Mouse (Mus musculus) kidney, adult 2 months (tissue): Measurements from ENCODE around the gene Lats2. TPM values are rescaled to one million over a fixed set of nuclear protein-coding genes. Genes with fewer than 3 reads are reported as not detected.

ENCODE experiments used
- DNase-seq: peaks from one replicate; pipeline ENCODE4 v3.0.0; 2021
- H3K27ac ChIP-seq: fragments of 200-500 bp; 2 replicates; pipeline ENCODE4 v1.5.1; 2012; ENCODE audit warnings: low read depth, low read length, control low read depth, inconsistent platforms; ENCODE audit not compliant: insufficient read depth
- H3K27me3 ChIP-seq: fragments of 200-500 bp; replicated peaks from 2 replicates; pipeline ENCODE4 v1.6.1; 2012; ENCODE audit warnings: mild to moderate bottlenecking, moderate library complexity, low read length, inconsistent platforms; ENCODE audit not compliant: control insufficient read depth, insufficient read depth
- H3K36me3 ChIP-seq: fragments of 200-500 bp; 2 replicates; pipeline ENCODE4 v1.6.1; 2012; ENCODE audit warnings: mild to moderate bottlenecking, moderate library complexity, low read length, inconsistent platforms; ENCODE audit not compliant: control insufficient read depth, insufficient read depth
- H3K4me1 ChIP-seq: fragments of 200-500 bp; 2 replicates; pipeline ENCODE4 v1.6.1; 2011; ENCODE audit warnings: low read length; ENCODE audit not compliant: control insufficient read depth, insufficient read depth
- H3K4me3 ChIP-seq: fragments of 200-500 bp; 2 replicates; pipeline ENCODE4 v1.5.1; 2011; ENCODE audit warnings: mild to moderate bottlenecking, low read depth, low read length, control low read depth; ENCODE audit not compliant: insufficient read depth
- CTCF ChIP-seq: fragments of 200-500 bp; conservative IDR thresholded peaks from 2 replicates; pipeline ENCODE4 v1.5.1; 2011; ENCODE audit warnings: low read depth, mild to moderate bottlenecking, control low read depth, low read length, moderate library complexity, mixed read lengths; ENCODE audit not compliant: insufficient read depth, insufficient read length
- POLR2A ChIP-seq: fragments of 200-500 bp; IDR thresholded peaks from one replicate; pipeline ENCODE4 v1.6.1; 2011; ENCODE audit warnings: low read depth, low read length, control low read depth
- WGBS: fragments of 180-500 bp; shearing (Covaris S2); methylation state at CpG from one replicate; pipeline ENCODE4 v1.1.7; 2018; 5-methylcytosine and 5-hydroxymethylcytosine counted together
- polyA plus RNA-seq: library from polyadenylated mRNA; depleted of rRNA; stranded (reverse); fragments of >200 nt; gene quantifications from 2 replicates; pipeline ENCODE4 v1.2.3, GENCODE M21; 2012; rRNA removed

Gene Lats2
- 31.1 and 35.9 TPM in 2 replicates for polyA plus RNA-seq

DNA sequence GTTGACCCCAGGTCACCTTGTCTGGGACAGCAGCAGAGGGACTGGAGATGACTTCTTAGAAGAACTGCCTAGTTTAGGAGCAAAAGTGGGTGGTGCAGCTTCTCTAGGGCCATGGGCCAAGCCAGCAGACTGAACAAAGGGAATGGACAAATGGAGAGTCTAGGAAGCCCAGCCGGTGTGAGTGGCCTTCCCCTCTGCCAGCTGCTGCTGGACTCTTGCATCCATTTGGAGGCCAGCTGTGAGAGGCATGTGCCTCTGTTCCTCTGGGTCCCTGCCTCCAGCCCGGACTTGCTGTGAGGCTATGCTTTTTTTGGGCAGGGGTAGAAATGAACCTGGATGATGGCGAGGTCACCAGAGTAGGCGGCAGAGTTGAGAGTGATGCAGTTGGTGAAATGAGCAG, at the start of gene Lats2:
Gene Lats2 (minus strand): TSS at position 152 of the 400 bp plus-strand sequence.
- 81% methylated on average over 4 of the region's 4 CpGs for WGBS
- no peak within 1 kb of the TSS for H3K4me3 ChIP-seq
- TF ChIP-seq CTCF: no peak
- TF ChIP-seq POLR2A: no peak

GRCm38 (mm10) chr14:57803731-57804130, 45.5 kb upstream of the Lats2 start:
- no peaks in the 10 kb centered on the region; the same call in 1 of the 2 replicates for H3K36me3 ChIP-seq
- DNase-seq: no peak

More for the DNA sequence above, at the start of gene Lats2:
- DNase-seq: no peak
- H3K27ac ChIP-seq: no peak within 1 kb of the TSS
- H3K27me3 ChIP-seq: no peaks in the 10 kb centered on the region
- peaks cover 6% of the 10 kb centered on the region; the same call in 1 of the 2 replicates for H3K4me1 ChIP-seq
- no peaks in the 10 kb centered on the region for H3K36me3 ChIP-seq

GRCm38 (mm10) chr14:57797991-57798931, 40.1 kb upstream of the Lats2 start, which contains the start of gene Sap18:
Gene Sap18 (plus strand): TSS chr14:57798180.
- peak; percentile 99 for DNase-seq
- Histone ChIP-seq H3K4me3 (peak within 1 kb of the TSS; percentile 98), H3K27me3 (no peaks in the 10 kb centered on the region), H3K4me1 (peaks cover 5% of the 10 kb centered on the region; the same call in 1 of the 2 replicates), H3K27ac (peak within 1 kb of the TSS; percentile 37), H3K36me3 (no peaks in the 10 kb centered on the region)
- under 1% methylated on average over 99 of the region's 99 CpGs for WGBS
- TF ChIP-seq CTCF: no peak
- TF ChIP-seq POLR2A: peak; percentile 7

More at GRCm38 (mm10) chr14:57803731-57804130, 45.5 kb upstream of the Lats2 start:
- Histone ChIP-seq H3K27ac (no peak overlapping the region), H3K4me1 (peaks cover 5% of the 10 kb centered on the region; the same call in 1 of the 2 replicates), H3K4me3 (no peak overlapping the region), H3K27me3 (no peaks in the 10 kb centered on the region)
- WGBS: 81% methylated on average over 4 of the region's 4 CpGs
- TF ChIP-seq CTCF (no peak), POLR2A (no peak)

GRCm38 (mm10) chr14:57797551-57797950, 39.4 kb upstream of the Lats2 start:
- Histone ChIP-seq H3K4me1 (peaks cover 5% of the 10 kb centered on the region; the same call in 1 of the 2 replicates), H3K27ac (peak overlapping the region; percentile 37; the same call in 1 of the 2 replicates), H3K4me3 (peak overlapping the region; percentile 40), H3K27me3 (no peaks in the 10 kb centered on the region), H3K36me3 (no peaks in the 10 kb centered on the region)
- no peak for TF ChIP-seq CTCF
- TF ChIP-seq POLR2A: no peak
- 12% methylated on average over 7 of the region's 7 CpGs for WGBS
- DNase-seq: no peak

DNA sequence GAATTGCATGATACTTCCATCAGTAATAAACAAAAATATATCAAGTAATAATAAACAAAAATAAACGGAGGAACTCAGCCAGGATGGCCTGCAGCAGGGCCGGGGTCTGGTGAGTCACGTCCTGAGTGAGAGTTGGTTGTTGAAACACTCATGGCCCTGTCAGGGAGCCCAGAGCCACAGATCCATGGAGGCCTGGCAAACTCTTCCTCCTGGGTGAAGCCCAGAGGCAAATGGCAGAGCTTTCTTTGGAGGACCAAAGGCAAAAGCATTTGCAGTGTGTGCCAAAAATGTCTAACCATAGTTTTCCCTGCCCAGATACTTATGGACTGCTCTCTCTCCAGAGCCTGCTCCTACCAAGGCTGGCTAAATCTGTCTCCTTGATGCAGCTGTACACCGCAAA, 33.0 kb upstream of the Lats2 start:
- no peak for DNase-seq
- Histone ChIP-seq H3K4me1 (no peaks in the 10 kb centered on the region), H3K4me3 (no peak overlapping the region), H3K27me3 (no peaks in the 10 kb centered on the region), H3K27ac (no peak overlapping the region), H3K36me3 (no peaks in the 10 kb centered on the region)
- 79% methylated on average over 4 of the region's 4 CpGs for WGBS
- no peak for TF ChIP-seq POLR2A
- TF ChIP-seq CTCF: no peak

- WGBS: 89% methylated on average over 9 of the region's 9 CpGs
- H3K4me1 ChIP-seq: no peaks in the 10 kb centered on the region
- H3K4me3 ChIP-seq: no peak overlapping the region
- H3K36me3 ChIP-seq: no peaks in the 10 kb centered on the region
- no peak overlapping the region for H3K27ac ChIP-seq
- no peaks in the 10 kb centered on the region for H3K27me3 ChIP-seq
- no peak for TF ChIP-seq POLR2A
- TF ChIP-seq CTCF: no peak
- DNase-seq: no peak
These were observed 31.6 kb upstream of the Lats2 start for GRCm38 (mm10) chr14:57789759-57790158.

DNA sequence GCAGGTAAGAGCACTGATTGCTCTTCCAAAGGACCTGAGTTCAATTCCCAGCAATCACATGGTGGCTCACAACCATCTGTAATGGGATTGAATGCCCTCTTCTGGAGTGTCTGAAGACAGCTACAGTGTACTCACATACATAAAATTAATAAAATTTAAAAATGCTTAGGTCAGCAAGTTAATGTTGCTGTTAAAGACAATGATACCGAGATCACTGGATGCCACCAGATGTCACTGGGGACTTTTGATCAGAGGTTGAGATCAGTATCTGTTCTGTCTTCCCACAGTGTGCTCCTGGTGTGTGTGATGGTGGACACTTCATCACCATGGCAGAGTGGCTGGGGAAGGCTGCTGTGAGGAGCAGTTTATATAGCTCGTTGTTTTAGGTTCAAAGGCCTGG, 31.1 kb upstream of the Lats2 start:
- H3K27me3 ChIP-seq: no peaks in the 10 kb centered on the region
- DNase-seq: no peak
- H3K36me3 ChIP-seq: no peaks in the 10 kb centered on the region
- H3K27ac ChIP-seq: no peak overlapping the region
- WGBS: 70% methylated on average over 2 of the region's 2 CpGs
- H3K4me1 ChIP-seq: no peaks in the 10 kb centered on the region
- no peak overlapping the region for H3K4me3 ChIP-seq
- no peak for TF ChIP-seq CTCF
- no peak for TF ChIP-seq POLR2A
